10 mouse cellular contexts compared by ENCODE assay signal in genomic region chr8:34671716-34672115, GRCm38 (mm10).
DNase-seq lines count a peak whose midpoint lies in the region; ATAC-seq and TF ChIP-seq lines count a peak whose summit lies in the region.
"Had no signal": no experiment of that assay in that cellular context is flagged by ENCODE, and none has a peak within 500 bp of the region (broad histone marks: within the 10 kb centered on the region; RNA-seq: fewer than 3 reads in every experiment).

No protein-coding gene starts in this region.

- no peaks in the 10 kb centered on the region for H3K27me3 ChIP-seq in heart, postnatal 0 days (ENCODE audit: control insufficient read depth, insufficient read depth, low read length)
- H3K27me3 ChIP-seq in liver, embryonic 11.5 days (replicated peaks; ENCODE audit: control insufficient read depth, insufficient read depth, low read length): no peaks in the 10 kb centered on the region
- H3K27me3 ChIP-seq in stomach, postnatal 0 days (ENCODE audit: control insufficient read depth, insufficient read depth, low read length): no peaks in the 10 kb centered on the region
- H3K27me3 ChIP-seq in cerebellum, adult 2 months (ENCODE audit: control insufficient read depth, insufficient read depth, low read length): no peaks in the 10 kb centered on the region

- WGBS in heart, postnatal 0 days: 22% methylated on average over 3 of the region's 3 CpGs
- 12% methylated on average over 3 of the region's 3 CpGs for WGBS in liver, embryonic 11.5 days
- WGBS in stomach, postnatal 0 days: 25% methylated on average over 3 of the region's 3 CpGs
- WGBS in cerebellum, adult 2 months: 65% methylated on average over 3 of the region's 3 CpGs

- peaks cover 6% of the 10 kb centered on the region; the same call in 1 of the 2 replicates for H3K4me1 ChIP-seq in heart, postnatal 0 days (ENCODE audit: control insufficient read depth, insufficient read depth)
- peaks cover 14% of the 10 kb centered on the region for H3K4me1 ChIP-seq in liver, embryonic 11.5 days (replicated peaks; ENCODE audit: control insufficient read depth, insufficient read depth, low read length)
- no peaks in the 10 kb centered on the region; the same call in 1 of the 2 replicates for H3K4me1 ChIP-seq in stomach, postnatal 0 days (replicated peaks; ENCODE audit: control insufficient read depth, insufficient read depth)
- no peaks in the 10 kb centered on the region for H3K4me1 ChIP-seq in cerebellum, adult 2 months (ENCODE audit: control insufficient read depth, insufficient read depth, low read length)

- no peaks in the 10 kb centered on the region for H3K36me3 ChIP-seq in heart, postnatal 0 days (replicated peaks; ENCODE audit: control insufficient read depth, insufficient read depth, low read length)
- no peaks in the 10 kb centered on the region for H3K36me3 ChIP-seq in liver, embryonic 11.5 days (ENCODE audit: control insufficient read depth, insufficient read depth, low read length)
- no peaks in the 10 kb centered on the region for H3K36me3 ChIP-seq in stomach, postnatal 0 days (ENCODE audit: control insufficient read depth, insufficient read depth, low read length)

- no peaks in the 10 kb centered on the region for H3K9me3 ChIP-seq in heart, postnatal 0 days (replicated peaks; ENCODE audit: control insufficient read depth, low read length)
- H3K9me3 ChIP-seq in liver, embryonic 11.5 days (ENCODE audit: control insufficient read depth, low read length): no peaks in the 10 kb centered on the region
- no peaks in the 10 kb centered on the region for H3K9me3 ChIP-seq in stomach, postnatal 0 days (ENCODE audit: control insufficient read depth, low read length)

- no peak for TF ChIP-seq EP300 in heart, postnatal 0 days (IDR thresholded peaks at IDR 0.05; ENCODE audit: low read depth)
- TF ChIP-seq EP300 in stomach, postnatal 0 days (optimal IDR thresholded peaks at IDR 0.05): no peak

- no peak for TF ChIP-seq POLR2A in cerebellum, adult 2 months (IDR thresholded peaks at IDR 0.05; ENCODE audit: borderline replicate concordance, insufficient read depth, low read length)

- no peak for DNase-seq in heart, postnatal 0 days (ENCODE audit: low spot score)
- no peak for DNase-seq in heart, postnatal 14 days
- DNase-seq in liver, embryonic 11.5 days (ENCODE audit: low spot score): peak; percentile 36
- no peak for DNase-seq in stomach, postnatal 0 days (ENCODE audit: low spot score)
- DNase-seq in cerebellum, adult 11-12 months: no peak
- no peak for DNase-seq in cerebellum, adult 2 months
- no peak for DNase-seq in gastrocnemius, postnatal 25 days
- DNase-seq: kidney, postnatal 25 days had no signal

- intact Hi-C loops in heart, postnatal 14 days (cut with DNase I): no loop called here

- ATAC-seq in heart, postnatal 0 days (ENCODE audit: insufficient read depth, low read depth): no peak
- ATAC-seq in common myeloid progenitor, adult 5-6 weeks (replicated peaks; ENCODE audit: low read depth, poor library complexity, severe bottlenecking): peak; percentile 37; the same call in 1 of the 2 replicates
- peak; percentile 58 for ATAC-seq in liver, embryonic 11.5 days (replicated peaks; ENCODE audit: low FRiP score)
- ATAC-seq in stomach, postnatal 0 days (ENCODE audit: low FRiP score, low TSS enrichment): 0 out of 2 replicates have a peak, but pooled peaks have one; percentile 32

- H3K27ac ChIP-seq in heart, postnatal 0 days (ENCODE audit: low read depth): peak overlapping the region; percentile 6; the same call in 1 of the 2 replicates
- peak overlapping the region; percentile 71 for H3K27ac ChIP-seq in liver, embryonic 11.5 days (ENCODE audit: low read depth, low read length)
- H3K27ac ChIP-seq in stomach, postnatal 0 days (replicated peaks): no peak overlapping the region
- H3K27ac ChIP-seq in cerebellum, adult 2 months (ENCODE audit: insufficient read depth, low read length): no peak overlapping the region

- H3K9ac ChIP-seq in heart, postnatal 0 days (replicated peaks; ENCODE audit: low read depth, low read length): no peak overlapping the region
- H3K9ac ChIP-seq in liver, embryonic 11.5 days (ENCODE audit: low read depth, low read length): 0 out of 2 replicates have a peak overlapping the region, but pooled peaks have one; percentile 30
- H3K9ac ChIP-seq in stomach, postnatal 0 days (ENCODE audit: low read length): no peak overlapping the region

- TF ChIP-seq CTCF in heart, postnatal 0 days (IDR thresholded peaks at IDR 0.05; ENCODE audit: low read depth): no peak
- TF ChIP-seq CTCF in stomach, postnatal 0 days (IDR thresholded peaks at IDR 0.05; ENCODE audit: low read depth): no peak
- TF ChIP-seq CTCF in cerebellum, adult 2 months (IDR thresholded peaks at IDR 0.05; ENCODE audit: borderline replicate concordance, insufficient read depth, low read depth, low read length): no peak

- H3K4me3 ChIP-seq in heart, postnatal 0 days (ENCODE audit: low read depth, low read length): no peak overlapping the region
- H3K4me3 ChIP-seq in liver, embryonic 11.5 days (ENCODE audit: low read depth, low read length): no peak overlapping the region
- no peak overlapping the region for H3K4me3 ChIP-seq in stomach, postnatal 0 days (ENCODE audit: low read depth, low read length)
- H3K4me3 ChIP-seq in cerebellum, adult 2 months (replicated peaks; ENCODE audit: insufficient read depth, low read depth, low read length): no peak overlapping the region
- H3K4me3 ChIP-seq: myocyte had no signal

- no peak overlapping the region for H3K4me2 ChIP-seq in heart, postnatal 0 days (ENCODE audit: low read depth, low read length)
- H3K4me2 ChIP-seq in liver, embryonic 11.5 days: peak overlapping the region; percentile 22
- H3K4me2 ChIP-seq in stomach, postnatal 0 days (replicated peaks; ENCODE audit: low read depth): no peak overlapping the region

Comparison
In these comparisons a context has a peak if more than half of its experiments do, and no peak if none do; other contexts are left out.
1. H3K27ac ChIP-seq: peak in heart, postnatal 0 days (single experiment) and liver, embryonic 11.5 days (single experiment); none in stomach, postnatal 0 days (single experiment) and cerebellum, adult 2 months (single experiment).